Mouse (Mus musculus): ENCODE measurements around the gene Zfp296. TPM values are rescaled to one million over a fixed set of nuclear protein-coding genes. Genes with fewer than 3 reads are reported as not detected.

Gene Zfp296
- polyA plus RNA-seq, 1 experiment, result 3.3 TPM

GRCm38 (mm10) chr7:19580634-19581033 is 3.5 kb downstream of the Zfp296 start:
- no peak for DNase-seq
- no peaks in the 10 kb centered on the region for H3K27me3 ChIP-seq (replicated peaks; ENCODE audit: control insufficient read depth, insufficient read depth, low read length)
- TF ChIP-seq POLR2A (IDR thresholded peaks at IDR 0.05; ENCODE audit: low read depth, low read length) (no peak), CTCF (conservative IDR thresholded peaks at IDR 0.05; ENCODE audit: insufficient read depth, insufficient read length, low read depth, low read length) (no peak)
- H3K27ac ChIP-seq (ENCODE audit: insufficient read depth, low read depth, low read length), result no peak overlapping the region
- no peak overlapping the region for H3K4me3 ChIP-seq (ENCODE audit: insufficient read depth, low read depth, low read length)
- H3K4me1 ChIP-seq (ENCODE audit: control insufficient read depth, insufficient read depth, low read length), result no peaks in the 10 kb centered on the region
- WGBS, result 77% methylated on average over 8 of the region's 8 CpGs
- H3K36me3 ChIP-seq (ENCODE audit: control insufficient read depth, insufficient read depth, low read length), result peaks cover 3% of the 10 kb centered on the region; the same call in 1 of the 2 replicates

- Histone ChIP-seq H3K27me3 (replicated peaks; ENCODE audit: control insufficient read depth, insufficient read depth, low read length) (no peaks in the 10 kb centered on the region), H3K4me1 (ENCODE audit: control insufficient read depth, insufficient read depth, low read length) (no peaks in the 10 kb centered on the region), H3K36me3 (ENCODE audit: control insufficient read depth, insufficient read depth, low read length) (peaks cover 7% of the 10 kb centered on the region), H3K4me3 (ENCODE audit: insufficient read depth, low read depth, low read length) (no peak overlapping the region), H3K27ac (ENCODE audit: insufficient read depth, low read depth, low read length) (no peak overlapping the region)
- WGBS, result 91% methylated on average over 46 of the region's 46 CpGs
- TF ChIP-seq POLR2A (IDR thresholded peaks at IDR 0.05; ENCODE audit: low read depth, low read length), result no peak
- TF ChIP-seq CTCF (conservative IDR thresholded peaks at IDR 0.05; ENCODE audit: insufficient read depth, insufficient read length, low read depth, low read length), result no peak
- no peak for DNase-seq
Measured at GRCm38 (mm10) chr7:19586269-19586668, 9.2 kb downstream of the Zfp296 start.

GRCm38 (mm10) chr7:19589207-19589606 is 12.1 kb downstream of the Zfp296 start:
- H3K27ac ChIP-seq (ENCODE audit: insufficient read depth, low read depth, low read length), result no peak overlapping the region
- H3K27me3 ChIP-seq (replicated peaks; ENCODE audit: control insufficient read depth, insufficient read depth, low read length), result no peaks in the 10 kb centered on the region
- WGBS, result 48% methylated on average over 3 of the region's 3 CpGs
- no peak for TF ChIP-seq POLR2A (IDR thresholded peaks at IDR 0.05; ENCODE audit: low read depth, low read length)
- TF ChIP-seq CTCF (conservative IDR thresholded peaks at IDR 0.05; ENCODE audit: insufficient read depth, insufficient read length, low read depth, low read length), result peak; percentile 62
- H3K4me3 ChIP-seq (ENCODE audit: insufficient read depth, low read depth, low read length), result no peak overlapping the region
- H3K4me1 ChIP-seq (ENCODE audit: control insufficient read depth, insufficient read depth, low read length), result no peaks in the 10 kb centered on the region
- peak; percentile 58 for DNase-seq
- H3K36me3 ChIP-seq (ENCODE audit: control insufficient read depth, insufficient read depth, low read length), result peaks cover 7% of the 10 kb centered on the region

GRCm38 (mm10) chr7:19589917-19590316 is 12.8 kb downstream of the Zfp296 start:
- DNase-seq, result peak; percentile 78
- WGBS, result 50% methylated on average over 3 of the region's 3 CpGs
- Histone ChIP-seq H3K27ac (ENCODE audit: insufficient read depth, low read depth, low read length) (no peak overlapping the region), H3K36me3 (ENCODE audit: control insufficient read depth, insufficient read depth, low read length) (peaks cover 7% of the 10 kb centered on the region), H3K27me3 (replicated peaks; ENCODE audit: control insufficient read depth, insufficient read depth, low read length) (no peaks in the 10 kb centered on the region), H3K4me1 (ENCODE audit: control insufficient read depth, insufficient read depth, low read length) (no peaks in the 10 kb centered on the region), H3K4me3 (ENCODE audit: insufficient read depth, low read depth, low read length) (no peak overlapping the region)
- TF ChIP-seq CTCF (conservative IDR thresholded peaks at IDR 0.05; ENCODE audit: insufficient read depth, insufficient read length, low read depth, low read length) (peak; percentile 89), POLR2A (IDR thresholded peaks at IDR 0.05; ENCODE audit: low read depth, low read length) (no peak)

- Histone ChIP-seq H3K4me3 (ENCODE audit: insufficient read depth, low read depth, low read length) (no peak overlapping the region), H3K4me1 (ENCODE audit: control insufficient read depth, insufficient read depth, low read length) (no peaks in the 10 kb centered on the region), H3K27ac (ENCODE audit: insufficient read depth, low read depth, low read length) (no peak overlapping the region), H3K27me3 (replicated peaks; ENCODE audit: control insufficient read depth, insufficient read depth, low read length) (no peaks in the 10 kb centered on the region), H3K36me3 (ENCODE audit: control insufficient read depth, insufficient read depth, low read length) (peaks cover 2% of the 10 kb centered on the region)
- no peak for DNase-seq
- 90% methylated on average over 10 of the region's 10 CpGs for WGBS
- no peak for TF ChIP-seq POLR2A (IDR thresholded peaks at IDR 0.05; ENCODE audit: low read depth, low read length)
- TF ChIP-seq CTCF (conservative IDR thresholded peaks at IDR 0.05; ENCODE audit: insufficient read depth, insufficient read length, low read depth, low read length), result no peak
Measured at GRCm38 (mm10) chr7:19593061-19593730, 16.1 kb downstream of the Zfp296 start.

GRCm38 (mm10) chr7:19600562-19600961 is 23.5 kb downstream of the Zfp296 start:
- 47% methylated on average over 5 of the region's 5 CpGs for WGBS
- no peaks in the 10 kb centered on the region for H3K27me3 ChIP-seq (replicated peaks; ENCODE audit: control insufficient read depth, insufficient read depth, low read length)
- H3K4me3 ChIP-seq (ENCODE audit: insufficient read depth, low read depth, low read length), result no peak overlapping the region
- peaks cover 3% of the 10 kb centered on the region; the same call in 1 of the 2 replicates for H3K4me1 ChIP-seq (ENCODE audit: control insufficient read depth, insufficient read depth, low read length)
- TF ChIP-seq CTCF (conservative IDR thresholded peaks at IDR 0.05; ENCODE audit: insufficient read depth, insufficient read length, low read depth, low read length), result no peak
- no peak for TF ChIP-seq POLR2A (IDR thresholded peaks at IDR 0.05; ENCODE audit: low read depth, low read length)
- H3K36me3 ChIP-seq (ENCODE audit: control insufficient read depth, insufficient read depth, low read length), result no peaks in the 10 kb centered on the region
- DNase-seq, result no peak
- H3K27ac ChIP-seq (ENCODE audit: insufficient read depth, low read depth, low read length), result no peak overlapping the region

- H3K27me3 ChIP-seq (replicated peaks; ENCODE audit: control insufficient read depth, insufficient read depth, low read length), result no peaks in the 10 kb centered on the region
- no peak overlapping the region for H3K4me3 ChIP-seq (ENCODE audit: insufficient read depth, low read depth, low read length)
- no peak overlapping the region for H3K27ac ChIP-seq (ENCODE audit: insufficient read depth, low read depth, low read length)
- no peak for TF ChIP-seq CTCF (conservative IDR thresholded peaks at IDR 0.05; ENCODE audit: insufficient read depth, insufficient read length, low read depth, low read length)
- TF ChIP-seq POLR2A (IDR thresholded peaks at IDR 0.05; ENCODE audit: low read depth, low read length), result no peak
- H3K36me3 ChIP-seq (ENCODE audit: control insufficient read depth, insufficient read depth, low read length), result no peaks in the 10 kb centered on the region
- peaks cover 3% of the 10 kb centered on the region; the same call in 1 of the 2 replicates for H3K4me1 ChIP-seq (ENCODE audit: control insufficient read depth, insufficient read depth, low read length)
- WGBS, result 72% methylated on average over 12 of the region's 12 CpGs
- DNase-seq, result no peak
Measured at GRCm38 (mm10) chr7:19603055-19603454, 26.0 kb downstream of the Zfp296 start.

Data from kidney, adult 2 months (tissue).